Mouse (Mus musculus): ENCODE results near the gene Sigirr. TPM values are rescaled to one million over a fixed set of nuclear protein-coding genes. Genes with fewer than 3 reads are reported as not detected.

Sigirr gene
- 1 to 10 TPM; 1.1 to 2.9 TPM for total RNA-seq (2021)
- long read RNA-seq, experiment 1, partial matches to known transcripts = 1 of 5 reads
- long read RNA-seq, experiment 1, other reads (novel, unspliced or antisense) = 4 of 5 reads
- long read RNA-seq, experiment 2, partial matches to known transcripts = 0 of 1 reads
- long read RNA-seq, experiment 2, other reads (novel, unspliced or antisense) = 1 of 1 reads

DNA sequence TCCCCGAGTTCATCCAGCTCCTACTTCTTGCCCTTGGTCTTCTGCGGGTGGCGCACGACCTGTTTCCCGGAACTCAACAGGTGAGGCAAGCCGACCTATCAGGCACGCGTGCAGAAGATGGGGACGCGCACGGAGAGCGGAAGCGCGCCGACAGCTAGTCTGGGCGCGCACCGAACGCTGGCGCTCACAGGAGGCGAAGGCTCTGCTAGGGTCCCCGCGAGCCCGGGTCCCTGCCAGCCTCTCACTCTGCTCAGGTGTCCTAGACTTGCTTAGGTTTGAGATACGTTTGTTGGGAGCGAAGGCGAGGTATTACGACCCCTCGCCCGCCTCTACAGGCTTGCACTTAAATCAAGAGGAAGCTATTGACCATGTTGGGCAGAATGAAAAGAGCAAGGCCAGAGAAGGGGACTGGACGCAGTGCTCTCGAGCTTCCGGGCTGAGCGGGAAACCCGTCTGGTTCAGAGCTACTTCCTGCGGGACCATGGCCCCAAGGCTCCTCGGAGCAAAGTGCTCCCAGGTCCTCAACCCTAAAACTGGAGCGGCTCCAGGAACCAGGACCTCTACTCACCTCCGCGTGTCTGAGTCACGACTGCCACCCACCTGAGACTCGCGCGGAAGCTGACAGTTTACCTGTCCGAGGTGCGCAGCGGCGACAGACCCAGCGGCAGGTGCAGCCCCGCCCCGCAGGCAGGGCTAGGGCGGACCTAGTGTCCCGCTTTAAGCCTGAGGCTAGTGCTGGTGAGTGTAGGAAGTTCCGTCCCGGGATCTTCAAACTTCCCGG is at the start of gene Sigirr:
Sigirr (minus strand) TSS at position 662 of the 781 bp plus-strand sequence.
- DNase-seq (ENCODE audit: low spot score) = no peak

GRCm38 (mm10) chr7:141148639-141149038 is 48.3 kb upstream of the Sigirr start:
- no peak for DNase-seq (ENCODE audit: low spot score)

- no peak for DNase-seq (ENCODE audit: low spot score)
Measured at GRCm38 (mm10) chr7:141147044-141147443, 46.7 kb upstream of the Sigirr start.

DNA sequence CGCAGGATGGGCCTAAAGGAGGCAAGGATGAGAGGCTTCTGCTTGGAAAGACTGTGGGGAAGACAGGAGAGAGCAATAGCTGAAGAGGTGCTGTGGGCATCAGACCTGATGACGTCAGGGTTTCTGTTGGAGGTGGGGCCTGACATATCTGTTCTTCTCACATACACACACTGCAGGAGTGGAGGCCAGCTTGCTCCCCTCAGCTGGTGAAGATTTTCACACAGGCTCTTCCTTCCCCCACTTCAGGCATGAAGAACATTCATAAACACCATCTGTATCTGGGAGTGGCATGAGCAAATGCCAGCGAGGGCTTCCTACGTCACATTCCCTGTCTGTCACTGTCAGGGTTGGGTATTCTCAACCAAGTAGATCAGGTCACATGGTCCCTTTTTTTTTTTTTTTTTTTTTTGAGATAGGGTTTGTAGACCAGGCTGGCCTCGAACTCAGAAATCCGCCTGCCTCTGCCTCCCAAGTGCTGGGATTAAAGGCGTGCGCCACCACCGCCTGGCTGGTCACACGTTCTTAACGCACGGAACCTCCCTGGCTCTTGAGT is 45.7 kb upstream of the Sigirr start:
- DNase-seq (ENCODE audit: low spot score) = no peak

DNA sequence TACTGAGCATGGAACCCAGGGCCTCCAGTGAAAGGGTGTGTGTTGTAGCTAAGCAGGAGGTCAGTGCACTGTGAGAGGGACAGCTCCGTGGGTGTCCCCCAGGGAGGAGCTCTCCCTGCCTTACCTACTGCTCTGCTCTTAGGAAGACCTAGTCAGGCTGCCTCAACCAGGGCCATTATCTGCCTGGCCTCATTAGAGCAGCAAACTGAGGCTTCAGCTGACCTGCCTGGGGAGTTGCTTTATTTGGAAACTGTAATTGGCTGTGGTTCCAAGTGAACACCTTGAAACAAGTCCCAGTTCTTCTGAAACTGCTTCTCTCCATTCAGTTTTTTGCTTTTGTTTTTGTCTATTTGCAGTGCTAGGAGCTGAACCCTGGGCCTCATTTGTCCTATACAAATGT is 45.0 kb upstream of the Sigirr start:
- no peak for DNase-seq (ENCODE audit: low spot score)

GRCm38 (mm10) chr7:141144650-141145049 is 44.3 kb upstream of the Sigirr start:
- no peak for DNase-seq (ENCODE audit: low spot score)

DNA sequence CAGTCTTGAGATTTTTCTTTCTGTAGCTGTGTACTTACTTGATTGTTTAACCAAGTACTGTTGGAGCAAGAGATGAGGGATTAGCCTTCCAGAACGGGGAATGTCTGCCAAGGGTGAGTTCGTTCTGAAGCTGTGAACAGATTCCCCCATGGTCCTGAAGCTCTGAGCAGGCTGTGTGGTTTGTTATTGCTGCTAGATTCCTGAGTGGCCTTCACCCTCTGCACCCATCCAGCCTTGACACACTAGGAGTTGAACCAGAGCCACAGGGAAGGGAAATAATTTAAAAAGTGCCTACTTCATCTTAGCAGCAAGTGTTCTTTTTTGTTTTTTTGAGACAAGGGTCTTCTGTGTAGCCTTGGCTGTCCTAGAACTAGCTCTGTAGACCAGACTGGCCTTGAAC is 43.5 kb upstream of the Sigirr start:
- no peak for DNase-seq (ENCODE audit: low spot score)

- no peak for DNase-seq (ENCODE audit: low spot score)
Measured at GRCm38 (mm10) chr7:141143112-141143511, 42.7 kb upstream of the Sigirr start.

GRCm38 (mm10) chr7:141141326-141141725 is 41.0 kb upstream of the Sigirr start:
- DNase-seq (ENCODE audit: low spot score) = no peak

DNA sequence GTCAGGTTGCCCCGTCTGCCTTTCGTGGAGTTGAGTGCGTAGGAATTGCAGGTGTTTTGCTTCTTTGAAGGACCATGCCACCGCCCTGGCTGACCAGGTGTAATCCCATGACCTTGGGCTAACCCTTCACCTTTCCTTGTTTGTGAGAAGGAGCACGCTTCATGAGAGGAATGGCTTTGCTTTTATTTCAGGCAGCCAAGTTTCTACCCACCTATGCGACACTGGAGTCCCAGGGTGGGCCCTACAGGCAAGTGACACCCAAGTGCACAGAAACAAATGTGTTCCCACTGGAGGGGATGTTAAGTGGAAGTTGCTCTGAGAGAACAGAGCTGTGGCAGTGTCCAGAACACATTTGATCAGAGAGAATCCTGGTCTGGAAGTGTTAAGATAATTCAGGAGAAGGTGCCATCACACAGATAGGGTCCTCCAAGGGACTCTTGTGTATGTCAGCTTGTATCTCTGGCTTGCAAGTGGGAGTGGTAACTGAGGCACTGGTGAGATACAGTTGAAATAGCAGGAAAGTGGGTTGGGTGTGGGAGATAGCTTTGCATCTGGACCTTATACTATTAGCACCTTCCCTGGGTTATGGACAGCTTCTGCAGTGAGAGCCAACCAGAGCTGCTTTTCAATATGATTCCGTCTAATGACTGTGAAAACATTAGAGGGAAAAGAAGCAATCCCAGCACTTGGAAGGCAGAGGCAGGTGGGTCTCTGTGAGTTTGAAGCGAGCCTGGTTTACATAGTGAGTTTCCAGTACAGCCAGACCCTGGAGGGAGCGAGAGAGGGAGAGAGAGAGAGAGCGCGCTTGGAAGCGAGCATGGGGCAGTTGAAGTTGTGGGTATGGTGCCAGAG is 31.8 kb upstream of the Sigirr start:
- DNase-seq (ENCODE audit: low spot score) = no peak

- DNase-seq (ENCODE audit: low spot score) = peak; percentile 86
Measured at GRCm38 (mm10) chr7:141131024-141131820, 30.9 kb upstream of the Sigirr start.

GRCm38 (mm10) chr7:141123517-141123856 is 23.1 kb upstream of the Sigirr start:
- no peak for DNase-seq (ENCODE audit: low spot score)

GRCm38 (mm10) chr7:141122689-141123516 is 22.5 kb upstream of the Sigirr start:
- DNase-seq (ENCODE audit: low spot score) = peak; percentile 96

GRCm38 (mm10) chr7:141122245-141122644 is 21.9 kb upstream of the Sigirr start, which contains the start of gene Ptdss2:
Ptdss2 (plus strand) TSS chr7:141122382.
- DNase-seq (ENCODE audit: low spot score) = peak; percentile 16

GRCm38 (mm10) chr7:141121051-141121531 is 20.7 kb upstream of the Sigirr start:
- DNase-seq (ENCODE audit: low spot score) = no peak

- DNase-seq (ENCODE audit: low spot score) = no peak
Measured at GRCm38 (mm10) chr7:141120605-141121004, 20.2 kb upstream of the Sigirr start.

- DNase-seq (ENCODE audit: low spot score) = no peak
Measured at GRCm38 (mm10) chr7:141119487-141119886, 19.1 kb upstream of the Sigirr start.

DNA sequence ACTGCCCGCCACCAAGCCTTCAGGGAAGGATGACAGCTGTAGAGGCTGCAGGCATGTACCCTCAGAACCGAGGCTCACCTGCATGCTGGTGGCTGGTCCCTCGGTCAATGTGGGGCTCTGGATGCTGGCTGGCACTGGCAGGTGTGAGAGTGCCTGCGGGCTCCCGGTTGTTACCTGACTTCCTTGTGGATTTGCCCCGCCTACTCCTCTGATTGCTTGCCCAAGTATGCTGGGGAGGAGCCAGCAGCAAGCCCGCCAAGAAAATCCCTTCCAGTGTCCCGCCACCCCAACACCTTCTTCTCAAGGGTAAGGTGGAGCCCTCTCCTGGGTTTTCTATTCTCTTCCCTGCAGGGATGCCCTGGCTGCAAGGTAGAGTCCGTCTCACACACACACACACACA is 17.3 kb upstream of the Sigirr start, which contains the start of gene Ano9:
Ano9 (minus strand) TSS at position 171 of the 400 bp plus-strand sequence.
- no peak for DNase-seq (ENCODE audit: low spot score)

DNA sequence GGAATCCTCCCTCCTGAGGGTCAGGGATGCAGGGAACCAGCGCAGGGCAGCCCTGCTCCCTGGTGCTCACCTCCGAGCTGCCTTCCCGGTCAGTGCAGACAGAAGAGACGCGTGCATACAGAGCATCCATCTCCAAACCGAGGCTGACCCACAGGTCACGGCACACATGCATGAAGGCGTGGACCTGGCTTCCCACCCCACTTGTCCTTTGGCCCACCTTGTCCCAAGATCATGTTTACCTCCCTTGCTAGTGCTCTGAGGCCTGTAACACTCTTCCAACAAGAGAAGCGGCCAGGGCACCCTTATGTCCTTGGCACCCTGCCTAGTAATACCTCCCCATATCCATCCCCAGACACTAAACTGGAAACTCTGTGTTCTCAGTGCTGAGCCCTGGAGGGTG is 15.5 kb upstream of the Sigirr start:
- DNase-seq (ENCODE audit: low spot score) = no peak

DNA sequence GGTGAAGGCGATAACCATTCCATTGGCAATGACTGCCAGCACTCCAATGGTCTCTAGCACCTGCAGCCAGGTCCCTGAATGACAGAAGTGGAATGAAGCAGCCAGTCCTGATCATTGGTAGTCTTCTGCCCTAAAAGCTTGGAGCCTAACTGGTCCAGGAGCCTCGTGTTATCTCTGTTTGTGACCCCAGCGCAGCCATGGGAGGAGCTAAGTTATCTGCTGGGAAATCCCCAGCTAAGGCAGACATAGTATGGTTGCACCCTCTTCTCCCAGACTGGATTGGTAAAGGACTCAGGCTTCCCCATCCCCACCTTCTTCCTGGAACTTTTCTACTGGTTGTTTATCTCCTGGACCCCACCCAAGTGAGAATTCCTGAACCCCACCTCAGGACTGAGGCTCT is 2.8 kb upstream of the Sigirr start:
- no peak for DNase-seq (ENCODE audit: low spot score)

Measured in gastrocnemius, adult 18-20 months (tissue).